Mouse (Mus musculus): ENCODE measurements around the gene Pds5b.
"Not testable (repeated sequence)": the region's sequence is repeated elsewhere in the genome, so short reads cannot be mapped to it uniquely, and the experiment has no call there.

Gene Pds5b

GRCm38 (mm10) chr5:150673153-150673835 lies at the start of gene Pds5b:
Gene Pds5b (plus strand): TSS chr5:150673739.
- peak; percentile 95 for DNase-seq (ENCODE audit: low spot score)

GRCm38 (mm10) chr5:150625528-150625927 lies 48.0 kb upstream of the Pds5b start:
- no peak for DNase-seq (ENCODE audit: low spot score)

GRCm38 (mm10) chr5:150629272-150629671 lies 44.3 kb upstream of the Pds5b start:
- DNase-seq (ENCODE audit: low spot score) = no peak

- no peak for DNase-seq (ENCODE audit: low spot score)
These were observed 43.8 kb upstream of the Pds5b start for GRCm38 (mm10) chr5:150629692-150630091.

- DNase-seq (ENCODE audit: low spot score) = no peak
These were observed 32.1 kb upstream of the Pds5b start for GRCm38 (mm10) chr5:150641440-150641839.

GRCm38 (mm10) chr5:150643390-150643789 lies 30.1 kb upstream of the Pds5b start:
- DNase-seq (ENCODE audit: low spot score) = not testable (repeated sequence)

- no peak for DNase-seq (ENCODE audit: low spot score)
These were observed 28.6 kb upstream of the Pds5b start for GRCm38 (mm10) chr5:150644926-150645325.

GRCm38 (mm10) chr5:150652578-150652977 lies 21.0 kb upstream of the Pds5b start:
- DNase-seq (ENCODE audit: low spot score) = no peak

GRCm38 (mm10) chr5:150654548-150654947 lies 19.0 kb upstream of the Pds5b start:
- no peak for DNase-seq (ENCODE audit: low spot score)

GRCm38 (mm10) chr5:150659425-150659824 lies 14.1 kb upstream of the Pds5b start:
- not testable (repeated sequence) for DNase-seq (ENCODE audit: low spot score)

GRCm38 (mm10) chr5:150660296-150660695 lies 13.2 kb upstream of the Pds5b start:
- DNase-seq (ENCODE audit: low spot score) = not testable (repeated sequence)

- DNase-seq (ENCODE audit: low spot score) = not testable (repeated sequence)
These were observed 9.6 kb upstream of the Pds5b start for GRCm38 (mm10) chr5:150663926-150664325.

- DNase-seq (ENCODE audit: low spot score) = no peak
These were observed 8.8 kb upstream of the Pds5b start for GRCm38 (mm10) chr5:150664794-150665131.

- peak; percentile 98 for DNase-seq (ENCODE audit: low spot score)
These were observed 8.2 kb upstream of the Pds5b start for GRCm38 (mm10) chr5:150665132-150665954.

- DNase-seq (ENCODE audit: low spot score) = not testable (repeated sequence)
These were observed 7.3 kb upstream of the Pds5b start, which contains the start of gene N4bp2l2 for GRCm38 (mm10) chr5:150666133-150666739. Gene N4bp2l2 (minus strand): TSS chr5:150666183.

GRCm38 (mm10) chr5:150668731-150669130 lies 4.8 kb upstream of the Pds5b start:
- DNase-seq (ENCODE audit: low spot score) = no peak

GRCm38 (mm10) chr5:150672343-150672742 lies 1.2 kb upstream of the Pds5b start:
- DNase-seq (ENCODE audit: low spot score) = no peak

GRCm38 (mm10) chr5:150673880-150674621 lies 512 bp downstream of the Pds5b start:
- DNase-seq (ENCODE audit: low spot score) = peak; percentile 40

- no peak for DNase-seq (ENCODE audit: low spot score)
These were observed 1.3 kb downstream of the Pds5b start for GRCm38 (mm10) chr5:150674866-150675265.

- DNase-seq (ENCODE audit: low spot score) = not testable (repeated sequence)
These were observed 9.3 kb downstream of the Pds5b start for GRCm38 (mm10) chr5:150682862-150683261.

- DNase-seq (ENCODE audit: low spot score) = no peak
These were observed 17.1 kb downstream of the Pds5b start for GRCm38 (mm10) chr5:150690685-150691084.

GRCm38 (mm10) chr5:150693277-150693676 lies 19.7 kb downstream of the Pds5b start:
- no peak for DNase-seq (ENCODE audit: low spot score)
